Mouse (Mus musculus) left cerebral cortex, adult 2 months (tissue): ENCODE results near the gene Dok4. TPM values are rescaled to one million over a fixed set of nuclear protein-coding genes. Genes with fewer than 3 reads are reported as not detected.

ENCODE experiments used
- DNase-seq, 2 experiments: peaks; one replicate each; pipeline ENCODE4 v3.0.0; 2021 to 2022; ENCODE audit warnings: low spot score in 2 of 2, mixed read lengths in 1 of 2; ENCODE audit errors: extremely low spot score in 1 of 2
- H3K27ac ChIP-seq: fragments of 200-600 bp; 2 replicates; pipeline ENCODE4 v1.8.1; 2022
- H3K4me3 ChIP-seq: fragments of 200-600 bp; 2 replicates; pipeline ENCODE4 v1.8.1; 2022
- CTCF ChIP-seq: fragments of 200-600 bp; IDR thresholded peaks from 2 replicates; pipeline ENCODE4 v1.8.1; 2022; ENCODE audit warnings: antibody characterized with exemption, mild to moderate bottlenecking, moderate library complexity
- intact Hi-C: fragments of 180-260 bp; cut with DNase I; formaldehyde crosslinking; loops from one replicate; pipeline ENCODE4 v1.15.1; 2025
- long read RNA-seq, 2 experiments: library from polyadenylated mRNA; stranded (forward); transcript quantifications; one replicate each; pipeline ENCODE4 v2.0.0; 2021; ENCODE audit warnings: borderline mapping rate in 2 of 2
- total RNA-seq, 2 experiments: library from RNA; stranded (reverse); gene quantifications; 2 replicates each; pipeline ENCODE4 v1.2.3; 2021

Gene Dok4
- 10 to 100 TPM; 17.6 to 19.2 TPM for total RNA-seq
- long read RNA-seq, experiment 1, transcript Dok4-201 (9 exons, 2,590 nt), result minor isoform, 5 of 29 reads
- long read RNA-seq, experiment 1, transcript Dok4-204 (8 exons, 2,558 nt), result major isoform, 15 of 29 reads
- long read RNA-seq, experiment 1, partial matches to known transcripts, result 5 of 29 reads
- long read RNA-seq, experiment 1, other reads (novel, unspliced or antisense), result 4 of 29 reads
- long read RNA-seq, experiment 2, transcript Dok4-204 (8 exons, 2,558 nt), result major isoform, 11 of 21 reads
- long read RNA-seq, experiment 2, partial matches to known transcripts, result 3 of 21 reads
- long read RNA-seq, experiment 2, other reads (novel, unspliced or antisense), result 4 of 21 reads

GRCm38 (mm10) chr8:94876197-94876730 is at the start of gene Dok4:
Gene Dok4 (minus strand): TSS chr8:94876330.
- DNase-seq, result peak; percentile 73 to 84
- no peak for TF ChIP-seq CTCF
- Histone ChIP-seq H3K27ac (no peak within 1 kb of the TSS), H3K4me3 (peak within 1 kb of the TSS; percentile 48)
- intact Hi-C loops, result loop anchor here (2.0 kb wide), 1 partner anchor 63 kb away; no protein-coding TSS in a partner anchor

DNA sequence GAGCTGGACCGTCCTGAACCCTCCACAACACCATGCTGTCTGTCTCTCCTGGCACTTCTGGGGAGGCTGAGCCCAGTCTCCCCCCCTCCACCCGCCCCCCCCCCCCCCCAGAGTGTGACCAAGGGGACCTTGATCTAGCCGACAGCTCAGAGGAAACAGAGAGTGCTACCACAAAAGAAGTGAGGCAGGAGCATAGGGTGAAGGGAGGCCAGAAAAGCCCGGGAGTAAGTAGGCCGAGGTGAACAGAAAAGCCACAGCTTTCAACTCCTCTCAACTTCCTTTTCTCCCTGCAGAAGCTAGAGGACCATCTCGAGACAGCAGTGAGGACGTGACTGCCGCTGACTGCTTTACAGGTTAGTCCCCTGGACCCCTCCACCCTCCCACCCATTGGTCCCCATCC is 47.3 kb upstream of the Dok4 start, which contains the start of gene Adgrg5:
Gene Adgrg5, plus strand, starts transcription at position 290 of the 400 bp plus-strand sequence.
- intact Hi-C loops, result no loop called here
- DNase-seq, result no peak
- TF ChIP-seq CTCF, result no peak
- Histone ChIP-seq H3K27ac (no peak within 1 kb of the TSS), H3K4me3 (no peak within 1 kb of the TSS)

DNA sequence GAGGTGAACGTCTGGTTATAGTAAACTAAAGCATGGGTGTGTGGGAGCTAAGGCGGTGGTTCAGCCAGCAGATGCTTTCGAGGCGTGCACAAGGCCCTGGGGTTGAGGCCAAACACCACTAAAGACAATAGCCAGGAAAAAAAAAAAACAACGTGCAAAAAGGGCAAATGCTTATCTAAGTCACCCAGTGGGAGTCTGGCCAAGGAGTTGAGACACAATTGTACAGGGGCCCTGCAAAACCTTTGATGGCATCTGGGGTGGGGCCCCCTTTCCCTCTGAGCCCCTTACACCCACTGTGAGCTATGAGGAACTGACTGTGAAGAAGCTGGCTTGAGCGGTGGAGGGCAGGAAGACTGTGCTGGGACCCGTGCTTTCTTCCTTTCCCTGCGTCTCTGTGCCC is 46.5 kb upstream of the Dok4 start:
- H3K27ac ChIP-seq, result no peak overlapping the region
- no peak overlapping the region for H3K4me3 ChIP-seq
- TF ChIP-seq CTCF, result no peak
- DNase-seq, result no peak
- intact Hi-C loops, result no loop called here

DNA sequence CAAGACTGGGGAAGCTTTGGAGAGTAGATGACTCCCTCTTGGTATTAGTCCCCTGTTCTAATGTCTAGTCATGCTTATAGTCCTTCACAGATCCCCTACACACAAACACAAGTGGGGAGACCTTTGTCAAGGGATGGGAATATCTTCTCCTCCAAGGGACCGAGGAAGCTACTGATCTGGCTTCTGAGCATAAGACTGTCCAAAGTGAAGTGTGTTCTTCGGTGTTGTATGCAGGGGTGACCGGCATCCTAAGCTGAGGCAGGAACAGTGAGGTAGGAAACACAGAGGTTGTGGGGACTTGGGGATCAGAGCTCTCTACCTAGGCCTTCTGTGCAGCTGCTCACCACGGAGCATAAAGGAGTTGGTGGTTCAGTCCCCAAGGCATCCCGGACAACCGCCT is 46.0 kb upstream of the Dok4 start:
- intact Hi-C loops, result no loop called here
- DNase-seq, result no peak
- Histone ChIP-seq H3K4me3 (no peak overlapping the region), H3K27ac (no peak overlapping the region)
- no peak for TF ChIP-seq CTCF

GRCm38 (mm10) chr8:94919256-94919655 is 43.1 kb upstream of the Dok4 start:
- no peak for TF ChIP-seq CTCF
- no peak for DNase-seq
- Histone ChIP-seq H3K4me3 (no peak overlapping the region), H3K27ac (no peak overlapping the region)
- intact Hi-C loops, result no loop called here

- H3K27ac ChIP-seq, result peak within 1 kb of the TSS; percentile 32
- intact Hi-C loops, result no loop called here
- TF ChIP-seq CTCF, result no peak
Observed at GRCm38 (mm10) chr8:94917851-94918495, 41.8 kb upstream of the Dok4 start, which contains the start of gene Ccdc102a. Gene Ccdc102a (minus strand): TSS chr8:94918098.

DNA sequence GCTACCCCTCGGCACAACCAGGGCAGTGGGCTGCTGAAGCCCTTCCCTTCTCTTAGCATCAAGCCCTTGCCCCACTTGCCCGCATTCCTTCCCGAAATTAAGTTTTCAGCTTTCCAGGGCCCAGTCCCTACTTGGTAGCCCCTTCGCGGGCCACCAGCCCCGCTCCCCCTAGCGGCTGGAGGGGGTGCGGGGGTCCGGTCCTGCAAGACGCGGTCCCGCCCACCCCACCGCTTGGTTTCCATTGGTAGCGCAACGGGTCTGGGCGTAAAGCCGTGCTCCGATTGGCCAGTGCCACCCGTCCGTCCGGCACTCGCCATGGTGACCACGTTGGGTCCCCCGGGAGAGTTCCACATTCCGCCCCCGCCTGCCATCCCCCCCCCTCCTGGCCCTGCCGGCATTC is 41.2 kb upstream of the Dok4 start:
- peak overlapping the region; percentile 32; the same call in 1 of the 2 replicates for H3K27ac ChIP-seq
- intact Hi-C loops, result no loop called here
- peak overlapping the region; percentile 45 for H3K4me3 ChIP-seq
- TF ChIP-seq CTCF, result peak; percentile 76
- peak; percentile 58 to 81 for DNase-seq

More at GRCm38 (mm10) chr8:94917851-94918495, 41.8 kb upstream of the Dok4 start, which contains the start of gene Ccdc102a:
- H3K4me3 ChIP-seq, result peak within 1 kb of the TSS; percentile 45
- DNase-seq, result peak in 1 of 2 experiments; percentile 19

DNA sequence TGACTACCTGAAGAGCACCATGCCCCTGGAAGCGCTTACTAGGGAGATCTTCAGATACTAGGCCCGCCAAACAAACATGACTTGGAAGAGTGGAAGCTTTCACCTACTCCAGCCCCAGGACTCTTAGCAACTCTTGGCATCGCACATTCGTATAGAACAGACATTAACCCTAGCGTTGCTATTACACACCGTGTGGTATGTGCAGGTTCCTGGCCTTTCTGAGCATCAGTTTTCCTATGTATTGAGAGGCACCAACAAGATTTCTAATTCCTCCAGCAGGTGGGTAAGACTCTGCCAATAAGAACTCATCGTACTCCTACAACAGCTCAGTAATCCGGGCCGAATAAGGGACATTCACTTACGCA is 40.8 kb upstream of the Dok4 start:
- Histone ChIP-seq H3K4me3 (peak overlapping the region; percentile 45), H3K27ac (peak overlapping the region; percentile 32; the same call in 1 of the 2 replicates)
- intact Hi-C loops, result no loop called here
- no peak for DNase-seq
- no peak for TF ChIP-seq CTCF

GRCm38 (mm10) chr8:94916311-94916959 is 40.3 kb upstream of the Dok4 start:
- no peak for TF ChIP-seq CTCF
- intact Hi-C loops, result no loop called here
- Histone ChIP-seq H3K27ac (no peak overlapping the region), H3K4me3 (no peak overlapping the region)
- no peak for DNase-seq

- DNase-seq, result no peak
- Histone ChIP-seq H3K27ac (no peak overlapping the region), H3K4me3 (no peak overlapping the region)
- intact Hi-C loops, result no loop called here
- TF ChIP-seq CTCF, result no peak
Observed at GRCm38 (mm10) chr8:94914701-94915101, 38.6 kb upstream of the Dok4 start.

DNA sequence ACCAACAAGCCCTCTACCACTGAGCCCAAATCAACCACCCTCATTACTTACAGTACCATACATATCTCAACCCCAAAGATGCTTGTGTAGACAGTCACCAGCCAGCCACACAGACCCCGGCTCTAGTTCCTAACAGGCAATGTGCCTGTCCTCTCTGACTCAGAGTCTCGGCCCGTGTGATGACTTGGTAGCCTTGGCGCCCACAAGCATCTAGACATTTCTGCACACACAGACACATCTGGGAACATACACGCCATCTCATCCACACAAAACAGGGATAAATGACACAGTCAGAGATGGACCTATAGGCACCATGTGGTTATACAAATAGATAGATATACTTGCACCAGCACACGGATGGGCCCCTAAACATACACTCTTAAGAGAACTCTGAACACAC is 38.1 kb upstream of the Dok4 start:
- intact Hi-C loops, result no loop called here
- TF ChIP-seq CTCF, result no peak
- no peak for DNase-seq
- Histone ChIP-seq H3K27ac (no peak overlapping the region), H3K4me3 (no peak overlapping the region)

- Histone ChIP-seq H3K4me3 (peak overlapping the region; percentile 49), H3K27ac (no peak overlapping the region)
- peak; percentile 56 to 60 for DNase-seq
- TF ChIP-seq CTCF, result peak; percentile 52
- intact Hi-C loops, result no loop called here
Observed at GRCm38 (mm10) chr8:94913061-94913660, 37.0 kb upstream of the Dok4 start.
